Mouse (Mus musculus) heart, postnatal 0 days (tissue): ENCODE results near the gene 1700025F22Rik. TPM values are rescaled to one million over a fixed set of nuclear protein-coding genes. Genes with fewer than 3 reads are reported as not detected.
"Not testable (repeated sequence)": the region's sequence is repeated elsewhere in the genome, so short reads cannot be mapped to it uniquely, and the experiment has no call there.

Experiments used
- ATAC-seq: fragments of 200-750 bp; cut with Nextera tagmentation; 2 replicates; pipeline ENCODE4 v1.8.0; 2017; ENCODE audit warnings: low read depth, moderate number of reproducible peaks, moderate library complexity; ENCODE audit not compliant: insufficient read depth
- DNase-seq: peaks from one replicate; pipeline ENCODE4 v3.0.0-alpha.2; 2016; ENCODE audit warnings: low spot score
- H3K27ac ChIP-seq: fragments of 300-500 bp; sonication (generic); 2 replicates; pipeline ENCODE4 v1.5.1; 2014; ENCODE audit warnings: low read depth, mild to moderate bottlenecking
- H3K27me3 ChIP-seq: fragments of 300-500 bp; sonication (generic); 2 replicates; pipeline ENCODE4 v1.6.1; 2014; ENCODE audit warnings: low read length, mixed read lengths; ENCODE audit not compliant: control insufficient read depth, insufficient read depth
- H3K36me3 ChIP-seq: fragments of 300-500 bp; sonication (generic); replicated peaks from 2 replicates; pipeline ENCODE4 v1.6.1; 2014; ENCODE audit warnings: low read length, mixed read lengths; ENCODE audit not compliant: control insufficient read depth, insufficient read depth
- H3K4me1 ChIP-seq: fragments of 300-500 bp; sonication (generic); 2 replicates; pipeline ENCODE4 v1.6.1; 2014; ENCODE audit warnings: antibody characterized with exemption; ENCODE audit not compliant: control insufficient read depth, insufficient read depth
- H3K4me2 ChIP-seq: fragments of 300-500 bp; sonication (generic); 2 replicates; pipeline ENCODE4 v1.6.1; 2014; ENCODE audit warnings: low read depth, mild to moderate bottlenecking, low read length, moderate library complexity
- H3K4me3 ChIP-seq: fragments of 300-500 bp; sonication (generic); 2 replicates; pipeline ENCODE4 v1.5.1; 2014; ENCODE audit warnings: low read depth, low read length
- H3K9ac ChIP-seq: fragments of 300-500 bp; sonication (generic); replicated peaks from 2 replicates; pipeline ENCODE4 v1.6.1; 2014; ENCODE audit warnings: low read depth, low read length, mixed read lengths
- H3K9me3 ChIP-seq: fragments of 300-500 bp; sonication (generic); replicated peaks from 2 replicates; pipeline ENCODE4 v1.6.1; 2016; ENCODE audit warnings: low read length; ENCODE audit not compliant: control insufficient read depth
- CTCF ChIP-seq: IDR thresholded peaks from 2 replicates; pipeline ENCODE4 v1.5.1; 2016; ENCODE audit warnings: antibody characterized with exemption, control low read depth, low read depth
- EP300 ChIP-seq: IDR thresholded peaks from 2 replicates; pipeline ENCODE4 v1.6.1; 2016; ENCODE audit warnings: antibody characterized with exemption, low read depth
- WGBS: fragments of 180-500 bp; shearing (Covaris S2); extraction: QIAGEN DNeasy Blood & Tissue Kit; methylation state at CpG from one replicate; pipeline ENCODE4 v1.1.7; 2014; 5-methylcytosine and 5-hydroxymethylcytosine counted together
- polyA plus RNA-seq: library from polyadenylated mRNA; unstranded; fragments of >200 nt; fragmentation: Nextera tagmentation; extraction: Ambion mirVana; gene quantifications from 2 replicates; pipeline ENCODE4 v1.2.1, GENCODE M21; 2015
- total RNA-seq: library from RNA; depleted of rRNA; stranded (reverse); fragments of >200 nt; gene quantifications from 2 replicates; pipeline ENCODE4 v1.2.3, GENCODE M21; 2014; ENCODE audit warnings: low replicate concordance; rRNA removed

Gene 1700025F22Rik
- total and polyA plus RNA-seq, 2 experiments from 2014 or later: not detected

GRCm38 (mm10) chr19:11107746-11108145, 57.4 kb downstream of the 1700025F22Rik start:
- no peaks in the 10 kb centered on the region for H3K4me1 ChIP-seq
- no peaks in the 10 kb centered on the region for H3K9me3 ChIP-seq
- 64% methylated on average over 3 of the region's 3 CpGs for WGBS
- H3K9ac ChIP-seq: no peak overlapping the region
- no peak overlapping the region for H3K4me3 ChIP-seq
- TF ChIP-seq CTCF: no peak
- TF ChIP-seq EP300: no peak
- no peaks in the 10 kb centered on the region for H3K27me3 ChIP-seq
- ATAC-seq (no peak), DNase-seq (no peak)
- H3K27ac ChIP-seq: no peak overlapping the region
- no peak overlapping the region for H3K4me2 ChIP-seq
- H3K36me3 ChIP-seq: no peaks in the 10 kb centered on the region

GRCm38 (mm10) chr19:11101880-11102279, 63.2 kb downstream of the 1700025F22Rik start:
- no peak overlapping the region for H3K4me3 ChIP-seq
- no peak for TF ChIP-seq EP300
- no peak for TF ChIP-seq CTCF
- H3K36me3 ChIP-seq: no peaks in the 10 kb centered on the region
- H3K4me2 ChIP-seq: no peak overlapping the region
- H3K4me1 ChIP-seq: no peaks in the 10 kb centered on the region
- 58% methylated on average over 1 of the region's 1 CpGs for WGBS
- no peak for DNase-seq
- no peak overlapping the region for H3K9ac ChIP-seq
- no peaks in the 10 kb centered on the region for H3K27me3 ChIP-seq
- no peak for ATAC-seq
- no peaks in the 10 kb centered on the region for H3K9me3 ChIP-seq
- no peak overlapping the region for H3K27ac ChIP-seq

GRCm38 (mm10) chr19:11098401-11098800, 66.7 kb downstream of the 1700025F22Rik start:
- 76% methylated on average over 3 of the region's 3 CpGs for WGBS
- H3K36me3 ChIP-seq: no peaks in the 10 kb centered on the region
- H3K4me2 ChIP-seq: no peak overlapping the region
- no peaks in the 10 kb centered on the region for H3K27me3 ChIP-seq
- H3K9me3 ChIP-seq: no peaks in the 10 kb centered on the region
- no peak overlapping the region for H3K4me3 ChIP-seq
- no peak overlapping the region for H3K9ac ChIP-seq
- DNase-seq (no peak), ATAC-seq (no peak)
- H3K27ac ChIP-seq: no peak overlapping the region
- H3K4me1 ChIP-seq: no peaks in the 10 kb centered on the region
- TF ChIP-seq CTCF: no peak
- TF ChIP-seq EP300: no peak

GRCm38 (mm10) chr19:11092131-11092530, 73.0 kb downstream of the 1700025F22Rik start:
- not testable (repeated sequence) for H3K9me3 ChIP-seq, H3K27ac ChIP-seq, ATAC-seq, H3K36me3 ChIP-seq, H3K27me3 ChIP-seq, DNase-seq, H3K9ac ChIP-seq, H3K4me1 ChIP-seq
- 3% methylated on average over 50 of the region's 50 CpGs for WGBS
- Histone ChIP-seq H3K4me3 (peak overlapping the region; percentile 41), H3K4me2 (peak overlapping the region; percentile 58)

Other genes starting within 250 kb of the 1700025F22Rik start
- not detected in 2 replicates for gene Zp1, start 244.7 kb downstream of the 1700025F22Rik start, total RNA-seq
- 0.19 TPM in 1 of 2 replicates, not detected in the other for gene Zp1, start 244.7 kb downstream of the 1700025F22Rik start, polyA plus RNA-seq
- gene Ptgdr2, start 228.2 kb downstream of the 1700025F22Rik start, total RNA-seq: 0.11 and 0.39 TPM in 2 replicates
- 0.04 and 0.07 TPM in 2 replicates for gene Ptgdr2, start 228.2 kb downstream of the 1700025F22Rik start, polyA plus RNA-seq
- gene Ccdc86, start 216.1 kb downstream of the 1700025F22Rik start, total RNA-seq: 8.7 and 12.1 TPM in 2 replicates
- 9.8 and 12.4 TPM in 2 replicates for gene Ccdc86, start 216.1 kb downstream of the 1700025F22Rik start, polyA plus RNA-seq
- not detected in 2 replicates for gene Ms4a10, start 190.7 kb downstream of the 1700025F22Rik start, total RNA-seq
- gene Ms4a10, start 190.7 kb downstream of the 1700025F22Rik start, polyA plus RNA-seq: 0.11 and 0.22 TPM in 2 replicates
- not detected in 2 replicates for gene Ms4a15, start 172.1 kb downstream of the 1700025F22Rik start, total RNA-seq
- not detected in 2 replicates for gene Ms4a15, start 172.1 kb downstream of the 1700025F22Rik start, polyA plus RNA-seq
- not detected in 2 replicates for gene Ms4a18, start 147.3 kb downstream of the 1700025F22Rik start, total RNA-seq
- not detected in 2 replicates for gene Ms4a18, start 147.3 kb downstream of the 1700025F22Rik start, polyA plus RNA-seq
- not detected in 2 replicates for gene Ms4a8a, start 84.2 kb downstream of the 1700025F22Rik start, total RNA-seq
- gene Ms4a8a, start 84.2 kb downstream of the 1700025F22Rik start, polyA plus RNA-seq: not detected in 2 replicates
- not detected in 2 replicates for gene 1700017D01Rik, start 34.4 kb downstream of the 1700025F22Rik start, total RNA-seq
- not detected in 2 replicates for gene 1700017D01Rik, start 34.4 kb downstream of the 1700025F22Rik start, polyA plus RNA-seq
- gene Ms4a13, start 31.4 kb upstream of the 1700025F22Rik start, total RNA-seq: not detected in 2 replicates
- not detected in 2 replicates for gene Ms4a13, start 31.4 kb upstream of the 1700025F22Rik start, polyA plus RNA-seq
- gene Ms4a12, start 67.1 kb upstream of the 1700025F22Rik start, total RNA-seq: not detected in 2 replicates
- not detected in 2 replicates for gene Ms4a12, start 67.1 kb upstream of the 1700025F22Rik start, polyA plus RNA-seq
- gene Ms4a1, start 100.9 kb upstream of the 1700025F22Rik start, total RNA-seq: 0.61 TPM in 1 of 2 replicates, not detected in the other
- 0.19 and 0.25 TPM in 2 replicates for gene Ms4a1, start 100.9 kb upstream of the 1700025F22Rik start, polyA plus RNA-seq
- not detected in 2 replicates for gene Ms4a5, start 118.6 kb upstream of the 1700025F22Rik start, total RNA-seq
- gene Ms4a5, start 118.6 kb upstream of the 1700025F22Rik start, polyA plus RNA-seq: not detected in 2 replicates
- not detected in 2 replicates for gene Ms4a14, start 149.1 kb upstream of the 1700025F22Rik start, total RNA-seq
- gene Ms4a14, start 149.1 kb upstream of the 1700025F22Rik start, polyA plus RNA-seq: 0.03 and 0.04 TPM in 2 replicates
- 1.9 TPM in 1 of 2 replicates, not detected in the other for gene Ms4a7, start 170.8 kb upstream of the 1700025F22Rik start, total RNA-seq
- gene Ms4a7, start 170.8 kb upstream of the 1700025F22Rik start, polyA plus RNA-seq: 5.6 and 5.8 TPM in 2 replicates
- 3.4 TPM in 1 of 2 replicates, not detected in the other for gene Ms4a4a, start 210.2 kb upstream of the 1700025F22Rik start, total RNA-seq
- 3.2 and 3.7 TPM in 2 replicates for gene Ms4a4a, start 210.2 kb upstream of the 1700025F22Rik start, polyA plus RNA-seq
- gene Ms4a4c, start 239.4 kb upstream of the 1700025F22Rik start, total RNA-seq: 0.46 TPM in 1 of 2 replicates, not detected in the other
- gene Ms4a4c, start 239.4 kb upstream of the 1700025F22Rik start, polyA plus RNA-seq: 0.65 and 0.94 TPM in 2 replicates